Mouse (Mus musculus) CH12.LX (cell line): ENCODE measurements at regions not wholly inside any gene's neighbourhood (a gene's known extent, or its start where the extent isn't known, plus 50 kb on each side); places are given as distances from the start of the nearest gene placed in this dataset.

Experiments
- DNase-seq: peaks from one replicate; pipeline ENCODE4 v3.0.0-alpha.2; 2013; ENCODE audit errors: extremely low read depth
- H3K27ac ChIP-seq: 2 replicates; pipeline ENCODE4 v1.5.1; 2012; ENCODE audit warnings: low read depth, mild to moderate bottlenecking, control low read depth, moderate library complexity; ENCODE audit not compliant: insufficient read depth
- H3K27me3 ChIP-seq: replicated peaks from 2 replicates; pipeline ENCODE3; 2012; ENCODE audit warnings: inconsistent platforms
- H3K36me3 ChIP-seq, 2 experiments: replicated peaks in 1 of 2; 2 replicates each; pipeline versions ENCODE3 to v1.6.1; 2012; ENCODE audit warnings: inconsistent platforms in 1 of 2, low read length in 1 of 2, mild to moderate bottlenecking in 1 of 2, mixed read lengths in 1 of 2, moderate library complexity in 1 of 2; ENCODE audit not compliant: control insufficient read depth in 1 of 2, insufficient read depth in 1 of 2
- H3K4me1 ChIP-seq, 2 experiments: 2 replicates each; pipeline ENCODE4 v1.6.1; 2012; ENCODE audit warnings: inconsistent platforms in 1 of 2, moderate library complexity in 1 of 2; ENCODE audit not compliant: insufficient read depth in 2 of 2, control insufficient read depth in 1 of 2
- H3K4me2 ChIP-seq: 2 replicates; pipeline ENCODE4 v1.6.1; 2012; ENCODE audit warnings: low read depth, mild to moderate bottlenecking, control low read depth; ENCODE audit not compliant: poor library complexity, insufficient read depth, severe bottlenecking
- H3K4me3 ChIP-seq, 3 experiments: fragments of 150-350 bp in 1 of 3; sonication (generic) in 1 of 3; replicated peaks in 1 of 3; 2 replicates each; pipeline versions ENCODE3 to v1.5.1; 2011 to 2012; ENCODE audit warnings: low read depth in 2 of 3, low read length in 2 of 3, mild to moderate bottlenecking in 2 of 3, moderate library complexity in 2 of 3, control low read depth in 1 of 3, improper control_type of control experiment in 1 of 3, inconsistent platforms in 1 of 3, mixed read lengths in 1 of 3; ENCODE audit not compliant: poor library complexity in 1 of 3
- H3K79me2 ChIP-seq: replicated peaks from 2 replicates; pipeline ENCODE4 v1.6.1; 2012; ENCODE audit warnings: mild to moderate bottlenecking, moderate library complexity; ENCODE audit not compliant: control insufficient read depth, poor library complexity, insufficient read depth, severe bottlenecking; ENCODE audit errors: extremely low read depth
- H3K9ac ChIP-seq: 2 replicates; pipeline ENCODE4 v1.6.1; 2012; ENCODE audit warnings: low read depth, mild to moderate bottlenecking, control low read depth, moderate library complexity; ENCODE audit not compliant: insufficient read depth
- H3K9me3 ChIP-seq: replicated peaks from 2 replicates; pipeline ENCODE3; 2012; ENCODE audit warnings: low read length, inconsistent platforms, mixed read lengths
- CHD1 ChIP-seq: IDR thresholded peaks from 2 replicates; pipeline ENCODE4 v1.6.1; 2012; ENCODE audit warnings: low read depth, low read length, improper control_type of control experiment, inconsistent platforms
- CHD2 ChIP-seq: IDR thresholded peaks from 2 replicates; pipeline ENCODE4 v1.6.1; 2011; ENCODE audit warnings: low read length, improper control_type of control experiment
- CTCF ChIP-seq, 2 experiments: IDR thresholded peaks in 1 of 2; conservative IDR thresholded peaks in 1 of 2; 2 replicates each; pipeline ENCODE4 v1.5.1; 2011 to 2012; ENCODE audit warnings: low read depth in 2 of 2, low read length in 2 of 2, improper control_type of control experiment in 1 of 2, inconsistent platforms in 1 of 2, mild to moderate bottlenecking in 1 of 2, moderate library complexity in 1 of 2
- ETS1 ChIP-seq: conservative IDR thresholded peaks from 2 replicates; pipeline ENCODE4 v1.6.1; 2012; ENCODE audit warnings: low read depth, mild to moderate bottlenecking, inconsistent platforms, low read length, improper control_type of control experiment, moderate library complexity
- HCFC1 ChIP-seq: IDR thresholded peaks from 2 replicates; pipeline ENCODE4 v1.6.1; 2012; ENCODE audit warnings: low read depth, mild to moderate bottlenecking, inconsistent platforms, low read length, improper control_type of control experiment
- JUN ChIP-seq: IDR thresholded peaks from 2 replicates; pipeline ENCODE4 v1.6.1; 2011; ENCODE audit warnings: low read depth, mild to moderate bottlenecking, low read length, improper control_type of control experiment, moderate library complexity; ENCODE audit not compliant: insufficient read depth
- KAT2A ChIP-seq: IDR thresholded peaks from 2 replicates; pipeline ENCODE4 v1.6.1; 2012; ENCODE audit warnings: low read length, improper control_type of control experiment, inconsistent platforms; ENCODE audit not compliant: insufficient replicate concordance
- MAFK ChIP-seq: IDR thresholded peaks from 2 replicates; pipeline ENCODE4 v1.6.1; 2011; ENCODE audit warnings: low read length, improper control_type of control experiment; ENCODE audit not compliant: insufficient replicate concordance
- MAX ChIP-seq: IDR thresholded peaks from 2 replicates; pipeline ENCODE4 v1.6.1; 2011; ENCODE audit warnings: low read length, improper control_type of control experiment
- MAZ ChIP-seq: IDR thresholded peaks from 2 replicates; pipeline ENCODE4 v1.6.1; 2012; ENCODE audit warnings: low read depth, mild to moderate bottlenecking, inconsistent platforms, low read length, improper control_type of control experiment, moderate library complexity
- MXI1 ChIP-seq: IDR thresholded peaks from 2 replicates; pipeline ENCODE4 v1.6.1; 2011; ENCODE audit warnings: mild to moderate bottlenecking, low read depth, low read length, improper control_type of control experiment
- MYC ChIP-seq: IDR thresholded peaks from 2 replicates; pipeline ENCODE4 v1.6.1; 2011; ENCODE audit warnings: low read depth, mild to moderate bottlenecking, improper control_type of control experiment, low read length
- NELFE ChIP-seq: IDR thresholded peaks from 2 replicates; pipeline ENCODE4 v1.6.1; 2011; ENCODE audit warnings: low read depth, low read length, improper control_type of control experiment
- NRF1 ChIP-seq: IDR thresholded peaks from 2 replicates; pipeline ENCODE4 v1.6.1; 2014; ENCODE audit warnings: low read depth, mild to moderate bottlenecking, inconsistent platforms, low read length, improper control_type of control experiment, moderate library complexity
- POLR2A ChIP-seq: IDR thresholded peaks from 2 replicates; pipeline ENCODE4 v1.6.1; 2011; ENCODE audit warnings: low read depth, mild to moderate bottlenecking, improper control_type of control experiment, low read length
- POLR2AphosphoS2 ChIP-seq: IDR thresholded peaks from 2 replicates; pipeline ENCODE4 v1.6.1; 2011; ENCODE audit warnings: low read depth, low read length, improper control_type of control experiment
- UBTF ChIP-seq: IDR thresholded peaks from 2 replicates; pipeline ENCODE4 v1.6.1; 2012; ENCODE audit warnings: low read depth, mild to moderate bottlenecking, inconsistent platforms, low read length, improper control_type of control experiment, moderate library complexity
- USF1 ChIP-seq: IDR thresholded peaks from 2 replicates; pipeline ENCODE4 v1.6.1; 2014; ENCODE audit warnings: low read depth, mild to moderate bottlenecking, inconsistent platforms, low read length, improper control_type of control experiment
- USF2 ChIP-seq: conservative IDR thresholded peaks from 2 replicates; pipeline ENCODE4 v1.6.1; 2011; ENCODE audit warnings: low read depth, low read length, improper control_type of control experiment
- ZC3H11A ChIP-seq: IDR thresholded peaks from 2 replicates; pipeline ENCODE4 v1.6.1; 2012; ENCODE audit warnings: low read depth, mild to moderate bottlenecking, inconsistent platforms, low read length, improper control_type of control experiment
- ZMIZ1 ChIP-seq: IDR thresholded peaks from 2 replicates; pipeline ENCODE4 v1.6.1; 2012; ENCODE audit warnings: low read depth, mild to moderate bottlenecking, inconsistent platforms, low read length, improper control_type of control experiment
- dilution Hi-C: fragments of 300-500 bp; cut with MboI; formaldehyde crosslinking; loops from 2 replicates; pipeline ENCODE4 v1.14.3; 2020; ENCODE audit warnings: low sequenced_read_pairs; ENCODE audit not compliant: extremely low pct_unique_long_range_greater_than_20kb, extremely low pct_ligation_motif_present
- in situ Hi-C: fragments of 300-500 bp; cut with MboI; formaldehyde crosslinking; loops from 3 replicates; pipeline ENCODE4 v1.14.3; 2019; ENCODE audit warnings: low sequenced_read_pairs, low pct_ligation_motif_present, low pct_unique_long_range_greater_than_20kb, mixed read lengths

DNA sequence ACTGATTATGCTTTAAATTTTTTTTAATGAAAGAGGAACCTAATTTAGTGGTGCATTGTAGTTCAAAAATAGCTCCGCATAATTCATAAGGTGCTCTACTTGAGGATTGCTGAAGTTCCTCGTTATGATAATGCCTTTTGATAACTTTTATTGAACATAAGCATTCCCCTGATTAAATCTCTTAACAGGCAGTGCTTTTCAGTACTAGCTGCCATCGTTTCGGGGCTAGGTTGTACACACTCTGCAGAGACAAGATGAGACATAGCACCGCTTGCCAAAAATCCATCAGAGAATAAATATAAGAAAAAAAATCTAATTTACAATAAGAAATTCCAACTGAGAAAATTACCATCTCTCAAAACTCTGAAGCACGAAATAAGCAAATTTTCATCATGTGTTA is 433.7 kb upstream of the Adgrl4 start:
- DNase-seq = no peak
- H3K27me3 ChIP-seq = no peaks in the 10 kb centered on the region
- H3K36me3 ChIP-seq = no peaks in the 10 kb centered on the region
- no peak overlapping the region for H3K9ac ChIP-seq
- peaks cover 0 to 14% of the 10 kb centered on the region in 2 experiments; a peak in 2 of 4 replicates for H3K4me1 ChIP-seq
- no peaks in the 10 kb centered on the region for H3K79me2 ChIP-seq
- H3K4me3 ChIP-seq = no peak overlapping the region
- H3K4me2 ChIP-seq = no peak overlapping the region
- in situ Hi-C loops = no loop called here
- no peak for TF ChIP-seq POLR2A
- no peak for TF ChIP-seq CHD2
- no peak for TF ChIP-seq NRF1
- TF ChIP-seq MYC = no peak
- TF ChIP-seq MAZ = no peak
- TF ChIP-seq NELFE = no peak
- TF ChIP-seq ZC3H11A = no peak
- no peak for TF ChIP-seq ETS1
- TF ChIP-seq JUN = no peak
- TF ChIP-seq HCFC1 = no peak
- no peak for TF ChIP-seq USF2
- H3K27ac ChIP-seq = no peak overlapping the region
- peaks cover 14% of the 10 kb centered on the region for H3K9me3 ChIP-seq
- dilution Hi-C loops = no loop called here

GRCm38 (mm10) chr3:151020014-151020413 is 417.7 kb upstream of the Adgrl4 start:
- Histone ChIP-seq H3K9ac (no peak overlapping the region), H3K36me3 (no peaks in the 10 kb centered on the region), H3K27me3 (no peaks in the 10 kb centered on the region), H3K4me3 (no peak overlapping the region), H3K27ac (no peak overlapping the region), H3K79me2 (no peaks in the 10 kb centered on the region), H3K4me1 (no peaks in the 10 kb centered on the region)
- in situ Hi-C loops = no loop called here
- no peak for DNase-seq
- no peak for TF ChIP-seq ZMIZ1
- TF ChIP-seq CHD2 = no peak
- TF ChIP-seq MXI1 = no peak
- no peak for TF ChIP-seq USF1
- no peak for TF ChIP-seq CHD1
- TF ChIP-seq CTCF (conservative IDR thresholded peaks at IDR 0.05 in 1 of 2, IDR thresholded peaks at IDR 0.05 in 1 of 2; ENCODE audit: low read depth in 2 of 2, low read length in 2 of 2) = no peak
- no peak for TF ChIP-seq MAZ
- TF ChIP-seq MAFK = no peak
- no peak for TF ChIP-seq MAX
- no peak for TF ChIP-seq POLR2AphosphoS2
- TF ChIP-seq KAT2A = no peak
- TF ChIP-seq JUN = no peak
- TF ChIP-seq NRF1 = no peak
- no peak for TF ChIP-seq UBTF
- TF ChIP-seq, all 38 proteins: peak for 0
- Histone ChIP-seq H3K9me3 (peaks cover 11% of the 10 kb centered on the region), H3K4me2 (no peak overlapping the region)
- dilution Hi-C loops = no loop called here
